Mouse (Mus musculus): ENCODE results near the gene Camta1.
A peak's percentile ranks its signal among the peaks of the same experiment; 100 is the strongest.

GRCm38 (mm10) chr4:151498481-151499276 is 363.0 kb downstream of the Camta1 start:
- TF ChIP-seq POLR2A (IDR thresholded peaks at IDR 0.05; ENCODE audit: extremely low read depth, insufficient read depth, low read length) (no peak), CTCF (IDR thresholded peaks at IDR 0.05; ENCODE audit: low read depth, low read length) (peak; percentile 24; the same call in 1 of the 2 replicates)

All from liver, adult 2 months (tissue).